Mouse (Mus musculus): ENCODE results near the gene Gpsm2.
"Not testable (repeated sequence)": the region's sequence is repeated elsewhere in the genome, so short reads cannot be mapped to it uniquely, and the experiment has no call there.

Gpsm2 gene

DNA sequence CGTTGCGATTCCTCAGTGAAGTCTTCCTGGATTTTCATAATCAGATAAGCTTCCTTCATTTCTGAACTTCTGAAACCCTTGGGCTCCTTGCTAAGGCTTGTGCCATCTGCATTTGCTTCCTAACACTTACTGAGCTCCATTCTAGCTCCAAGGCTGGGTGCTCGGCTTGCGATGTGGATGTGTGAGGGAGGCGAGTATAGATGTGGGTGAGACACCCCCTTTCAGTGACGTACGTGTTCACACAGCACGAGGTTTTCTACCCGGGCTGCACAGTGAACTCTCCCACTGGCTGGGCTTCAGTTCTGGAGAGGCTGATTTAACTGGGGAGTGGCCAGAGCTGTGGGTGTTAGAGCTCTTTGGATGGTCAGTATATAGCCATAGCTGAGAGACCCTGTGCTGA, 63.5 kb downstream of the Gpsm2 start:
- in situ Hi-C loops (cut with MboI, MseI) = no loop called here

GRCm38 (mm10) chr3:108655486-108655885, 66.6 kb downstream of the Gpsm2 start:
- in situ Hi-C loops (cut with MboI, MseI) = no loop called here

DNA sequence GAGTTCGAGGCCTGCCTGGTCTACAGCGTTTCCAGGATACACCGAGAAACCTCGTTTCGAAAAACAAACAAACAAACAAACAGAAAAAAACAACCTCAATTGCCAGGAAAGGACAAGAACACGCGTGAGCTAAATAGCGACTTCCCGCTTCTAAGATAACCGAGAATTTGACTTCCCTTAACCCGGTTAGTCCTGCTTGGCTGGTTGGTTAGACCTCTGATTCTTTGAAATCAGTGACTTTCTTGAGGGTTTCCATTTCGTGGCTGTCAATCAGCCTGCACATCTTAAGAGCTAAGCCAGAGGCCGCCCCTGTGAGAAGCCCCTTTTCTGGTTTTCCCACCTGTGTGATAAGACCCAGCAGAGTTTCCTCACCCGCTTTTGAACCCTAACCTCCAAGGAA, 67.5 kb downstream of the Gpsm2 start:
- in situ Hi-C loops (cut with MboI, MseI) = no loop called here

GRCm38 (mm10) chr3:108653710-108654379, 68.3 kb downstream of the Gpsm2 start, which contains the start of gene Clcc1:
Clcc1 (plus strand) TSS chr3:108653913.
- in situ Hi-C loops (cut with MboI, MseI) = no loop called here

DNA sequence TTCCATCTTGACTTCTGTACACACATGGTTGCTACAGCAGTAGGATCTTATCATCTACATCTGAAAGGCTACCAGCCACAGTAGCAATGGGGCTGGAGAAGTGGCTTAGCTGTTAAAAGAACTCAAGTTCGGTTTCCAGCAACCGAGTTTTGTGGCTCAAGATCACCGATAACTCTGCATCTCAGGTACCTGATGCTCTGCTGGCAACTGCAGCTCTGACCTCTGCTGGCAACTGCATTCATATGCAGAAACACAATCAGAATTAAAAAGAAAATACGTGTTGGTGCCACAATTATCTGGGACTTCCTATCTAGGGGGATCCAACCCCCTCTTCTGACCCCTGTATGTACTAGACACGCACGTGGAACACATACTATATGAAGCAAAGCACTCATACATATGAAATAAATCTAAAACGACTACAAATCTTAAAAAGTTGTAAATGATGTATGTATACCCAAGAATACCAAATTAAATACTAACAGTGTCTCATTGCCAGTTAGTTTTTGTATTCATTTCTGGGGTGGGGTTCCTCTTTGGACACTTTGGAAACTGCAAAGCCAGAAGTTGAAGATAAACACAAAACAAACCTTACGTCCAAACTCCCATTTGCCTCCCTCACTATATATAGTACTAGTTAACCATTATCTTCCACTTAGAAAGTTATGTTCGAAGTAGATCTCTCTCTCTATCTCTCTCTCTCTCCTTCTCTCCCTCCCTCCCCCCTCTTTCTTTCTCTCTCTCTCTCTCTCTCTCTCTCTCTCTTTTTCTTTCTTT, 69.1 kb downstream of the Gpsm2 start:
- in situ Hi-C loops (cut with MboI, MseI) = no loop called here

- in situ Hi-C loops (cut with MboI, MseI) = not testable (repeated sequence)
These were observed 74.4 kb downstream of the Gpsm2 start for GRCm38 (mm10) chr3:108647681-108648080.

DNA sequence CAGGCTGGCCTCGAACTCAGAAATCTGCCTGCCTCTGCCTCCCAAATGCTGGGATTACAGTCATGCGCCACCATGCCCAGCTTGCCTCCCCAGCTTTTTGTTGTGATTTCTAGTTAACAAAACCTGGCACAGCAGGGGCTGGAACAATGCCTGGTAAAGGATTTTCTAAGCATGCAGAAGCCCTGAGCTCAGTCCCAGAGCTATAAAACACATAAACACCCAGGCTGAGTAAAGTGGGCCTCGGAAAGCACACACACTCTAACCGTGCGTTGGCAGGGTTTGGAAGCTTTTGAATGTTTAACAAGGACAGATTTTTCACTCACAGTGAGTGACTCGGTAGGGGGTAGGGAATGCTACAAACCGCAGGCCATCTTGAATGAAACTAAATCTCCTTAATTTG, 76.1 kb downstream of the Gpsm2 start:
- in situ Hi-C loops (cut with MboI, MseI) = no loop called here

- in situ Hi-C loops (cut with MboI, MseI) = no loop called here
These were observed 77.3 kb downstream of the Gpsm2 start for GRCm38 (mm10) chr3:108644856-108645255.

DNA sequence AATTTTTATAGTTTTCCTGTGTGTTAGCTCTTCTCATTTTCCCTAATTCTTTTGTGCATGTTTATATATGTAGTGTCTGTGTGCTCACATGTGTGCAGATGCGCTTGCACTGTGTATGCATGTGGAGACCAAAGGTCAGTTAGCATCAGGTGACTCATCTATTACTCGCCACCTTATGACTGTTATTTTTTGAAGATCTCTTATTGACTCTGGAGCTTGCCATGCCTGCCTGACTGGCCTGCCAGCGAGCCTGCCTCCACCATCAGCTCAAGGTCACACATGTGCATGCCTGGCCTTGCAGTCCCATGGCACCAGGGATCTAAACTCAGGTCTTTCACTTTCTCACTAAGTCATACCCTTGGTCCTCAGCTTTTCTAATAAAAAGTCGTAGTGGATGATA, 81.1 kb downstream of the Gpsm2 start:
- in situ Hi-C loops (cut with MboI, MseI) = no loop called here

GRCm38 (mm10) chr3:108639412-108639811, 82.7 kb downstream of the Gpsm2 start:
- in situ Hi-C loops (cut with MboI, MseI) = no loop called here

- in situ Hi-C loops (cut with MboI, MseI) = no loop called here
These were observed 87.3 kb downstream of the Gpsm2 start for GRCm38 (mm10) chr3:108634761-108635160.

Data from T-helper 2 cell (primary cell).